Mouse (Mus musculus): ENCODE data around the gene Ttc3.
"Not testable (repeated sequence)": the region's sequence is repeated elsewhere in the genome, so short reads cannot be mapped to it uniquely, and the experiment has no call there.

Ttc3 gene

DNA sequence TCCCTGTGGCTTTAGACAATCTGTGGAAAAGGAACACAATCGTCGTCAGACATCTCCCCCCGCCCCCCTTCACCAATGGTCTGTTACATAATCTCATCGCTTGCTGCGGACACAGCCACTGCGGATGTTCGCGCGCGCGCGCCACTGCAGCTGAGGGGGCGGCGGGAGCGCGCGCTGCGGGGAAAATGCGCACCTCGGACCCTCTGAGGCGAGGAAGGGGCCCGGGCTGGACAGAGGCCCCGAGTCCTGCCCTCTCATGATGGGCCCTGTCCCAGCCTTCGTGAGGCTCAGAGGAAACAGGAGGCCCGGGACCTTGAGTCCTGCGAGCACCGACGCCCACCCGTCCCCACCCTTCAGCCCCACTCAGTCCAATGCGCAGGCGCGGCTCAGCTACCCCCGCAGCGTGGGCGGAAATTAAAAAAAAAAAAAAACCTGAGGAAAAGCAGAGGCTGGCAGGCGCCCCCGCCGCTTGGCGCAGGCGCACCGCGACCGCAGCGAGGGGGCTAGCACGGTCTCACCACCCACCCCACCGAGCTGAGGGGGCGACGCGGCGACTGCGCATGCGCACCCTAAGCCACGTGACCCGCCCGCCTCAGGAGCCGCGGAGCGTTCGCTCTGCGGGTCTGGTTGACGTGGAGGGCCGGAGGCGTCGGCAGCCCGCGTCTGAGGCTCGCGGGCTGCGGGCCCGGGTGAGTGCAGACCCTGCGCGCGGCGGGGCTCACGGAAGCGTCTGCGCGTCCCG is at the start of gene Ttc3:
Gene Ttc3, plus strand, starts transcription at position 446 of the 742 bp plus-strand sequence.
- DNase-seq (ENCODE audit: low read depth) = peak; percentile 80

DNA sequence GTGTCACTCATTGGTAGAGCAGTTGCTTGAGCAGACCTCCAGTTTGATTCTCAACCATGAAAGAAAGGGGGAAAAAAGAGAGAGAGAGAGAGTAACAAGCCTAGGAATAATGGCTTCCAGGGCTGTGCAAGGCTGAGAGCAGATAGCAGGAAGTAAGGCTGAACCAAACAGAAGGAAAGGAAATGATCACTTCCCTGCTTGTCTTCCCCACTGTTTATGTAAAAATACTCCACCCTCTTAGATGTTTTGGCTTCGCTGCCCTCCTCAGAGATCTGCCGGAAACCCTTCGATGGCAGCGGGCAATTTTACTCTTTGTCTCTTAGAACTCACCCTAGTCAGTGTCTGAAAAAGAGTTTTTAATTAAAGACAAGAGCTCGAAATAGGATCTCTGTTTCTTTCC is 46.7 kb upstream of the Ttc3 start:
- no peak for DNase-seq (ENCODE audit: low read depth)

DNA sequence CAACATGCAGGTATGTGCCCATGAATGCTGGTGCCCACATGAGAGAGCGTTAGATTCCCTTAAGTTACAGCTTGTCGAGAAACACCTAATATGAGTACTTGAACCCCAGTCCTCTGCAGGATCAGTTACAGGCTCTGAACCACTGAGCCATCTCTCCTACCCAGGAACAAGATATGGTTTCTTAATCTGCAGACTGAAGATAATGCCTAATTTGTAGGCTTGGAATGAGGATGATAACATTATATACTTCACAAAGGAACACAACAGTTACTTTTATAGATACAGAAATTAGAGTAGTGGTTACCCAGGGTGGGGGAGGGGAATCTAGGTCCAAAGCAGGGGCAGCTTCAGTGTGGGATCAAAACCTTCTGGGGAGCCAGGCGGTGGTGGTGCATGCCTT is 44.4 kb upstream of the Ttc3 start:
- no peak for DNase-seq (ENCODE audit: low read depth)

DNA sequence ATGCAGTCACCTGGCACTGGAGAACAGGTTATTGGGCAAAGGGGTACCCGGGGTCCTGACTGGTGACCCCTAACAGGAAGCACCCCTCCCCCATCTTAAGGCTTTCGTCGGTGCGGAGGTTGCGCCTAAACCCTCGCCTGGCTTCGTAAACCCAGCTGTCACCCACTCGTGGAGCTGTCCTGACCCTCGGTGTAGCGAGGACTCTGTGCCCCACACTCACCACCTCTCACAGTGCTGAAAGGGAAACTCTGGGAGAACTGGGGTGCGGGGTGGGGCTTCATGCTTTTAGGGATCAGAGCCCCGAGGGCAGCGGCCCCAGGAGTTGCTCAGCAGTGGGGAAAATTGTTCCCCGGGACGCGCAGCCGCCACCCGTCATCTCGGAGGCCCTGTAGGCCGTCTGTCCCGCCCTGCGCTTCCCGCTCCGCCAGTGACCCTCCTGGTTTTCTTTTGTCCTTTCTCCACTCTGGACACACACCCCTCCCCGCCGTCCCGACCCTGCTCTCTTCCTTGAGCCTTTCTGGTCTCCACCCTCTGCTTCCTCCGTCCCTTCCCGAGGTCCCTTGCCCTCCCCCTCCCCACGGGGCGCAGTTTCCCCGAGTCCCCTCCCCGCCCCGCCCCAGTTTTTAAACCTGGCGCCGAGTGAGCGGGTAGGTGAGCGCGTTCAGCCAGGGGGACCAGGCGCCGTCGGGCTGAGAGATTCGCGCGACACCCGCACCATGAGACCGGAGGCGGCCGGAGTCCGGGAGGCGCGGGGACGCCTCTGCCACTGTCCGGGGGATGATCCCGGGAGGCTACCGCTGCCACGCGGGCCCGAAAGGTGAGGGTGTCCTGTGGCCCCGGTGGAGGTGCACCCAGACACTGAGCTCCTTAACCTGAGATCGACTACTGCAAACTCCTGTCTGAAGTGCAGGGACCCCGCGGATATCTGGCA is 42.4 kb upstream of the Ttc3 start, which contains the start of gene Ripply3:
Gene Ripply3, plus strand, starts transcription at position 640 of the 931 bp plus-strand sequence.
- DNase-seq (ENCODE audit: low read depth) = no peak

DNA sequence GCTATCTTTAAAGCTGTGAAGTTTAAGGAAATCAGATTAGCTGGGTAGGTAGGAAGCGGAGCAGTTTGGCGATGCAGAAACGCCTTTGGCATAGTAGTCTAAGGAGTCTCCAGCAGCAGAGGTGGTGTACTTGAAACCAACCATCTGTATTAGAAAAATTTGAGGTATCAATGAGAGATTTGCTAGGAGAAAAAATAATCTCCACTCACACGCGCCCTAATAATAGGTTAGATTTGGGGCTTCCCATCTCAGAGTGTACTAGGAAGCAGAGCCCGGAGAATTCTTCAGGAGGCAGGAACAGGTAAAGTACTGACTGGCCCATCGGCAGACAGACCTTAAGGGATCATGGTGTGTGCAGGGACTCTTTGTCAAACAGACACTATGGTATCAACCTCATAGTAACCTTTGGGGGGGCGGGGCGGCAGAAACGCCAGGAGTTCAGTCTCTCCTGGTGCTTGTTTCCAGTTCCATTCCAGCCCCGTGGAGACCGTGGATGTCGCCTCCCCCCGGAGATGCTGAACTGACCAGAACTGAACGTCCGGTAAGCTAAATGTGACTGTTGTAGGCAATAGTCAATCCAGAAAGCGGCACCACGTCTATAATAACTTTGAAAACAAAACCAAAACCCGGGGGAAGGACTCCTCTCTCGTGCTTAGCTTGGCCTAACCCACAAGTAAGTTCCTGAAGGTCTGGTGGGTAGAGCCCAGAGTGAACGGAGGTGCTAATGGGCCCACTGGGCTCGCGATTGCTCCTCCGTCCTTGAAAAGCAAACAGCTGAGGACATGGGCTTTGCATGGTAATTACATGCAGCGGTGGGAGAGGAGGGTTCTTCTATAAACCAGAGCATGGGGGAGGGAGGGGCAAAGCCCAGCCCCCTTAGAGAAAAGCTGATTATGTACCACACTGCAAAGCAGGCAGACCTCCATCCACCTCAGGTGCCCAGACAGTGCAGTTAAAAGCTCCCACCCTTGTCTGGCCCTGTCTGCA is 41.2 kb upstream of the Ttc3 start:
- DNase-seq (ENCODE audit: low read depth) = no peak

DNA sequence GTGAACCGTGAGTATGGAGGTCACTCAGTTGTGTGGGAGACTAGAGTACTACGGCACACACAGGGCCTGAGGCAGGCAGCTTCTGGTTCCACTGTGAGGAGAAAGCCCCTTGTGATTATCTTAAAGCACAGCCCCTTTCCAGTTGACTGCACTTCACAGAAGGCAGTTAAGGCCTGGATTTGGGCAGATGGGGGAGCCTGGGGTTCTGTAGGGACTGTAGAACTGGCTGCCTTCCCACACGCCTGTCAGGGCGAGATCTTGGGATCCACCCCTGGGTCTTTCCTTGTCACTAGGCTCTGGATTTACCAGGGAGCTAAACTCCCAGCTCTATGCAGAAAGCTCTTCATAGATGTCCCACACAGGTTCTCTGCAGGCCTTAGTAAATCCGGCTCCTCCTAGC is 40.0 kb upstream of the Ttc3 start:
- no peak for DNase-seq (ENCODE audit: low read depth)

DNA sequence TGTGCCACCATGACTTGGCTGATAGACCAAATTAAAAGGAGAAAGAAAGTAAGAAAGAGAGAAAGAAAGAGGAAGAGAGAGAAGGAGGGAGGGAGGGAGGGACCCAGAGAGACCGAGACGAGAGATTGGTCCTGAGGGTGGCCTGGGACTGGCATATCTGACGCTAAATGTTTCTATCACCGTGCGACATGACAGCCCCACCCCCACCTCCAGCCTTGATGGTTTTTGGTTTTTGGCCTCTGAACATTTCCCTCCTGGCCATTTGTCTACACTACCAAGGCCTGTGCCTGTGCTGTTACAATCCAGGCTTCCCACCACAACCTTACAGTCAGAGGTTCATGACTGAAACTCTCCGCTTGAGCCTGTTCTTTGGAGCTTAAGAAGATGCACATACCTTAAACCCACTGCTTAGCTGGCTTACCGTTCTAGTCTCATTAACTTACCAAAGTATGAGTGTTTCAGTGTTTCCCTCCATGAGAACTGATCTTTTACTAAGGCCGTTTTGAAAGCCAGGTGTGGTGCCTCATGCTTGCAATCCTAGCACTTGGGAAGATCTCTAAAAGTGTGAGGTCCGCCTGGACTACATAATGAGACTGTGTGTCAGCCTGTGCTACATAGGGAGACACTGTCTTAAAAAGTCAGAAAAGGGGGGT is 39.1 kb upstream of the Ttc3 start:
- DNase-seq (ENCODE audit: low read depth) = no peak

DNA sequence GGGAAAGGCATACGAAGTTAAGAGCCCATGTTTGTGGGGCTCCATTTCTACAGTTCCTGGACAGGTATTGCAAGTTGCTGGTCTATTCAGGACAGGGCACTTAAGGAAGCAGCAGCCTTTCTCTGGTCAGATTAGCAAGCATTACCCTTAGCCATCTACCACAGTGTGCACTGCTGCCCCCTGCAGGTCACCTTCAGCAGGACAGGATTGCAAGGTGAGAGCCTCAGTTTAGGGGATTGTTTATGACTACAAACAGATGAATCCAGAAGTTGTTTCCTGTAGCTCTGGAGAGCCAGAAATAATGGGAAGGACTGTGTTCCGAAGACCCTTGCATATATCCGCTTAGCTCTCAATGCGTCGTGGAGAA is 38.5 kb upstream of the Ttc3 start:
- peak; percentile 69 for DNase-seq (ENCODE audit: low read depth)

DNA sequence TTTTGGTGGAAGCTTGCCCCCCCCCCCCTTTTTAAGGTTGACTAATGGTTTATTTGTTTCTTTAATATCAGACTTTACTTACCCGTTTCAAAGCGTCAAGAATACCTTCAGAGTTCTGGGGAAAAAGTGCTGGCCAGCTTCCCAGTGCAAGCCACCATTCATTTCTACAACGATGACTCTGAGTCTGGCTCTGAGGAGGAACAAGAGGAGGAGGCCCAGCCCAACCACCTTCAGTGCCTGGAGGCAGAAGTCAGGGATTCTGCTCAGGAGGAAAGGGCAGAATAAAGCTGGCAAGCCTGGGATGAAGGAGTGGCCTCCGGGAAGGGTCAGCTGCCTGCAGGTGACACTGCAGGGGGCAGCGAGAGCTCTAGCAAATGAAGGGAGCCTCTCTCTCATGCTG is 34.8 kb upstream of the Ttc3 start:
- DNase-seq (ENCODE audit: low read depth) = no peak

DNA sequence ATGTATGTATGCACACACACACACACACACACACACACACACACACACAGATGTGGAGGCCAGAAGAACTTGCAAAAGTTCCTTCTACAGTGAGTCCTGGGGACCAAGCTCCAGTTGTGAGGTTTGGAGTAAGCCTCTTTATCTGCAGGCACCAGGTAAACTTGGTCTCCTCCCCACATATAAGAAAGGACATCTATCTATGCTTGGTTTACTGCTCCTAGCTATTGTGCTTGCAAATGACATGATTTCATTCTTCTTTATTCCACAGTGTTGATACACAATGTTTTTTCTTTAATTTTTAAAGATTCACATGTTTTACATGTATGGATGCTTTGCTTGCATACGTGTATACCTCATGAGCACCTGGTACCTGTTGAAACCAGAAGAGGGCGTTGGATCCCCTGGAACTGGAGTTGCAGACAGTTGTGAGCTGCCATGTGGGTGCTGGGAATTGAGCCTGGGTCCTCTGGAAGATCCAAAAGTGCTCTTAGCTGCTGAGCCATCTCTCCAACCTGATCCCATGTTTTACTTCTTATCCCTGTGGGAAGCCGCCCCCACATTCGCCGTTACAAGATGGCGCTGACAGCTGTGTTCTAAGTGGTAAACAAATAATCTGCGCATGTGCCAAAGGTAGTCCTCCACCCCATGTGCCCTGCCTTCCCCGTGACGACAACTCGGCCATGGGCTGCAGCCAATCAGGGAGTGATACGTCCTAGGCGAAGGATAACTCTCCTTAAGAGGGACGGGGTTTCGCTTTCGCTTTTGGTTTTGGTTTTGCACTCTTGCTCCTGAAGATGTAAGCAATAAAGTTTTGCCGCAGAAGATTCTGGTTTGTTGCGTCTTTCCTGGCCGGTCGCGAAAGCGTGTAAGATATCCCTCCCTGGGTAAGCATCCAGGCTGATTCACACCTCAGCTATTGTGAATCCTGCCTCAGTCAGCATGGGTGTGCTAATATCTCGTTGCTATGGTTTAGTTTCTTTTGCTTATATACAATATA is 31.0 kb upstream of the Ttc3 start:
- not testable (repeated sequence) for DNase-seq (ENCODE audit: low read depth)

DNA sequence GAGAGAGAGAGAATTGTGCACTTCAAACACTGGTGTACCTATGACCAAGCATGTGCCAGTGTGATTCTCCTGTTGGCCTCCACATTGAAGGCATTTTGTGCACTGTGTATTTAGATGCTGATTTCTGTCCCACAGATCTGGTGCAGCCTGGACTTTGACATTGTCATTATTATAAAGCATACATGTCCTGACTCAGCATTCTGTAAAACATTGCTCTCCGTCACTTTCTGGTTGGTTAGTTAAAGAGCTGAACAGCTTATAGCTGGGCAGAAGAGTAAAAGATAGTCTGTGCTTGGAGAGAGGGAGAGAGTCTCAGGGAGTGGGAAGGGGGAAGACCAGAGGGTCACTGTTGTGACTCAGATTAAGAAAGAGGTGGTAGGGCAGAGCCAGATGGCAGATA is 24.7 kb upstream of the Ttc3 start:
- DNase-seq (ENCODE audit: low read depth) = no peak

DNA sequence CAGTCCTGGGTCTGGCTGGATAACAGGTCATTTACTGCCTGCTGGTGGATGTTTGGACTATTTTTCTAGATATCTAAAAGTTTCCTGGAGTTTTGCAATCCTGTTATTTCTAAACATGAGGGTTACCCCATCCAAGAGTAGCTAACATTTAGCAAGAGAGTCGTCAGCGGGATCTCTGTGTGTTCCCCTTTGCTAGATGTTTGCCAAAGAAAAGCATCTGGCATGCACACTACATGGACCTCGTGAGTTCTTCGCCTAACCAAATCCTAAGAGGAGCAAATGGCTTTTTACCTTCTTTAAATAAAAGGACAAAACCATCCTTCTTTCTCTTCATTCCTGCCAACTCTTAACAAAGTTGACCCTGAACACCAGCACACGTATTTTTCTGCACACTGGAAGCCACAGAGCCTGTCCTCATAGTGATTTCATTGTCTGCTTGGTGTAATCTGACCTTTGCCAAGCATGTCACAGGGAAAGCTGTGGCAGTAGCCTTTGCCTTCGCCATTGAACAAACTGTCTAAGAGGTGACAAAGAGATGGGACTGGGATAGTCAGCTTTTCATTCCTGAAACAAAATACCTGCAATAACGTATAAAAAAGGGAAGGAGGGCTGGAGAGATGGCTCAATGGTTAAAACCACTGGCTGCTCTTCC is 23.2 kb upstream of the Ttc3 start:
- no peak for DNase-seq (ENCODE audit: low read depth)

DNA sequence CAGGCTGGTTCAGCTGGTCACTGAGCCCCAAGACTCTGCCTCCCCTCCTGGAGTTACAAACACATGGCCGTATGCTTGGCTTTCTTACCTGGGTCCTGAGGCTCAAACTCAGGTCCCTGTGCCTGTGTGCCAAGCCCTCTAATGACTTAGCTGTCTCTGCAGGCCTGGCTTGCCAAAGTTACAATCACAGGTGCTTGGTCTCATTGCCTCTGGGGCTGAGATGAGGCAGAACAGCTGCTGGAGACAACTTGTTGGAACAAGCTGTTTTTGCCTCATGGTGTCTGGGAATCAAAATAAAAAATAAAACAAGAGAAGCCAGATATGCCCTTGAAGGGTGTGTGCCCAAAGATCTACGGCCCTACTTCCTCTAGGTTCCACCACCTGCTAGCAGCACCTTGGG is 21.6 kb upstream of the Ttc3 start:
- DNase-seq (ENCODE audit: low read depth) = no peak

DNA sequence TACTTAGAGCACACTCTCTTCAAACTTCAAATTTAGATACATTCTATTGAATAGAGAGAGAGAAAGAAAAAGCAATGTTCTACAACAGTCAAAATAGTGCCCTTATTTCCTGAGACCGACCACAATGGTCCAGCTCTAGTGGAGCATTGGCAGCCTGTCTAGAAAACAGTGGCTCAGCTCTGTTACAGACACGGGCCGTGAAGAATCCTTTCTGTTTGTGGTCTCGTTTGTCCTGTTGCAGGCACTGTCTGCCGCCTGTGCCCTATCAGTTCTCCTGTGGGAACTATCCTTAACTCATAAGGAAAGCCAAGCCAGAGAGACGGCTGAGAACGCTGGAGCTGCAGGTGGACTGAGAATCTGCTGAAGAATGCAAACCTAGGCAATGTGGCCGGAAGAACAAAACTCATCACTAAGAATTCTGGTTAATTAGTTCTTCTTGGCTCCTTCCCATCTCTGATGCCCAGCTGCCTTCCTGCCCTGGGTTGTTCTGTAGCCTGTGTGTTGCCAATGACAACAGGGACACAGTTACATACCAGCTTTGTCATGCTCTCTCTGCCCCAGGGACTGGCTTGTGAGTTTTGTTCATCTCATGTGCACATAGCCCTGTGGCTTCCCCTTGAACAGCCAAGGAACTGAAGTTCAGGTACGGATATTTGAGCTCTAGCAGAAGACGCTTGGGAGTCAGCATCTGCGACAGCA is 20.7 kb upstream of the Ttc3 start:
- DNase-seq (ENCODE audit: low read depth) = no peak

DNA sequence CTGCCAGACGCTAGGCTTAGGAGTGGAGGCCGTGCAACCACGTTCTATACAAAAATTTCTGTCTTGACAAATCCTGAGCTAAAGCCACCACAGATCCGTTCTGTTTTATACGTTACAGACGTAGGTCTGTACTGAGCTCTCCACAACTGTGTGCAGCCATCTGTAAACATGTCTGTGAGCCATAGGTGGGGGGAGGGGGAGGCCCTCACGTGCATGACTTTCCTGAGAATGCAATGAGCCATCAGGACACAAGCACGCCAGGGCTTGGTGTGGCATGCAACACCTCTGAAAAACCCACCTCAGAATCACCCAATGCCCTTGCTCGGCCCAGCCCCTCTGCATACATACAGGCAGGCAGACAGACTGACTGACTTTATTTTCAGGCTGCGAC is 20.1 kb upstream of the Ttc3 start:
- no peak for DNase-seq (ENCODE audit: low read depth)

DNA sequence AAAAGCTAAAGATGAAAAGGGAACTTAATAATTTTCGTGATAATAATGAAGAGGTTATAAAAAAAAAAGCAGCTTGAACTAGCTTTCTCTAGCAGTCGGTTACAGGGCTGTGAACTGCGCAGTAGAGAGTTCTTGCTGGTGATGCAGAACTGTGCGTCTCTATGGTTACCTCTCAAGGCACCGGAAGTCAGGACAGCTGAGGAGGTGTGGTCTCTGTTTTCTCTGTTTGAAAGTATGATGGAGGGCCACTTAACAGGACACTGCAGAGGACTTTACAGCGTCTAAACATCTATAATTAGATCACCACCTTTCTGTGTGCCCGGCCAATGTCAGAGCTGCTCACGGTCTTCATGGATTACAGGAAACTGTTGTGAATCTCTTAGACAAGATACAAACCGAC is 16.0 kb upstream of the Ttc3 start:
- DNase-seq (ENCODE audit: low read depth) = no peak

DNA sequence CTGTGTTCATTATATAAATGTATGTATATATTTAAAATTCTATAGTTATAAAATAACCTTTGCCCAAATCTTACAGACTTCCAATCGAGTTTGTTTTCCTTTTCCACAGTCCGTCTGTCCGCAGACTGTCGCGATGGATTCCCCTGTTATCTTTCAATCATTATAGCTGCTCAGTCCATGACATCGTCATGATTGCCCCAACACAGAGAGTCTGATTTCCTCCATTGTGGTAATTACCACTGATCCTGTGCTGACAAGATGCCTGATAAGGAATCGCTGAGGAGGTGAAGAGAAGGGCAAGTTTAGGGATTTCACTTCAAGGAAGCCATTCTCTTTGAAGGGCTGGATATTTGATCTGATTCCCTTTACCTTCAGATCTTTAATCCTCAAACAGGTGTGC is 14.4 kb upstream of the Ttc3 start:
- no peak for DNase-seq (ENCODE audit: low read depth)

DNA sequence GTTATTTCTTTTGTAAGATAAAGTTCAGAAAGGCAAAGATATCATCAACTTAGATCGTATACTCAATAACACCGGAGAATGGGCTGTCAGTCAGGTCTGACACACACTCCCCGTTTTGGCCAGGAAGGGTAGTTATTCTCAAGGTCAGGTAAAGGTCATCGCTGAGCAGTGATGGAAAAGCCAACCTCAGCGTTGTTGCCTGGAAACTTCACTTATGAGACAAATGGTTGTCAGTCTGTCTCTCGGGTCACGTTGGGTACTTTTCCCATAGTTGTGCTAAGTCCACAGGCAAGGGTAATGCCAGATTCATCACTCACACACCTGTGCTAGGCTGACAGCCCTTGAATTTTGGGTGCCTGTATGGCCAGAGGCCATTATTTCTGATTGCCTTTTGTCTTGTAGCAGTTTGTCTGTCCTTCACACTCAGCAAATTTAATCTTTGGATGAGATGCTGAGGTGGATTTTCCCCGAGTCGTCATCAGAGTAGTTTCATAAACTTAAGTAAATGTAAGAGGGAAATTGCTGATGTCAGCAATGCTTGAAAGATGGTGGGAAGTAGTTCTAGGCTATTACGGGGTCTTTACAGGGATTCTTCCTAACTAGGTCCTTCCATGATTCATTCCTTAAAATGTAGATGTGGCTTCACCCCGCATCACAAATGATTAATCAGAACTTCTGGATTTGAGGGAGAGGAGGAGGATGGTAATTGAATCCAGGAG is 13.5 kb upstream of the Ttc3 start:
- DNase-seq (ENCODE audit: low read depth) = no peak

DNA sequence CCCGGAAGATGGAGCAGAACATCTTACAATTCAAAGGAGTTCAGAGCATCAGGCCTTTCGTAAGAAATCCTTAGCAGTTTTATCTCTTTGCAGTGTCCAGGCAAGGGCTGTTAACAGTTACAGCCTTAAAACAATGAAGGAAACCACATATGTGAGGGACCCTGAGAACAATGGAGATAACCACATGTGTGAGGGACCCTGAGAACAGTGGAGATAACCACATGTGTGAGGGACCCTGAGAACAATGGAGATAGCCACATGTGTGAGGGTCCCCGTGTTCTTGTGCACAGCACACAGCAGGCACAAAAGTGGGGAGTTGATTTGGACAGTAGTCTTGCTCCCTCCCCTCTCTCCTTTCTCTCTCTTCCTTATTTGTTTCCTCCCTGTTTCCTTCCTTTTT is 12.3 kb upstream of the Ttc3 start:
- no peak for DNase-seq (ENCODE audit: low read depth)

All from c-Kit-positive CD71-negative TER-119-negative erythroid progenitor cells, embryonic 14.5 days (primary cell).